ENCODE assay signal across 16 mouse cellular contexts in genomic region chr12:99234346-99234745, GRCm38 (mm10).
DNase-seq lines count a peak whose midpoint lies in the region; ATAC-seq lines count a peak whose summit lies in the region.
"Had no signal": no experiment of that assay in that cellular context is flagged by ENCODE, and none has a peak within 500 bp of the region (broad histone marks: within the 10 kb centered on the region; RNA-seq: fewer than 3 reads in every experiment).

No protein-coding gene starts in this region.

- no peak overlapping the region for H3K4me3 ChIP-seq in heart, embryonic 13.5 days
- H3K4me3 ChIP-seq: hindbrain, embryonic 10.5 days; lung, embryonic 15.5 days; stomach, embryonic 15.5 days had no signal

- H3K27ac ChIP-seq in heart, embryonic 13.5 days (replicated peaks): peak overlapping the region; percentile 51; the same call in 1 of the 2 replicates
- H3K27ac ChIP-seq: lung, embryonic 15.5 days; stomach, embryonic 15.5 days had no signal

- H3K36me3 ChIP-seq in heart, embryonic 13.5 days: no peaks in the 10 kb centered on the region
- H3K36me3 ChIP-seq: hindbrain, embryonic 10.5 days; lung, embryonic 15.5 days; stomach, embryonic 15.5 days had no signal

- no peaks in the 10 kb centered on the region for H3K9me3 ChIP-seq in heart, embryonic 13.5 days
- H3K9me3 ChIP-seq: hindbrain, embryonic 10.5 days; lung, embryonic 15.5 days; stomach, embryonic 15.5 days had no signal

- no peaks in the 10 kb centered on the region for H3K27me3 ChIP-seq in heart, embryonic 13.5 days (replicated peaks)
- H3K27me3 ChIP-seq: lung, embryonic 15.5 days; stomach, embryonic 15.5 days had no signal

- no peak overlapping the region for H3K4me2 ChIP-seq in heart, embryonic 13.5 days
- H3K4me2 ChIP-seq: lung, embryonic 15.5 days; midbrain, embryonic 11.5 days; stomach, embryonic 15.5 days had no signal

- WGBS in heart, embryonic 13.5 days: 60% methylated on average over 6 of the region's 6 CpGs

- no peak for DNase-seq in heart, adult 8-10 months (ENCODE audit: low spot score)
- DNase-seq in urinary bladder, postnatal 14 days (ENCODE audit: low spot score): peak; percentile 44
- no peak for DNase-seq in urinary bladder, postnatal 25 days (ENCODE audit: low spot score)
- peak; percentile 86 for DNase-seq in fibroblast of lung, adult 2 months (ENCODE audit: low read depth)
- DNase-seq: cerebellum, adult 18-20 months; gastrocnemius, postnatal 14 days; kidney, postnatal 14 days; thymus, postnatal 36 days had no signal

- H3K4me1 ChIP-seq in heart, embryonic 13.5 days: peaks cover 73% of the 10 kb centered on the region

- no peak overlapping the region for H3K9ac ChIP-seq in heart, embryonic 13.5 days
- H3K9ac ChIP-seq: lung, embryonic 15.5 days; stomach, embryonic 15.5 days had no signal

- ATAC-seq in heart, embryonic 13.5 days (ENCODE audit: extremely low read depth, insufficient number of reproducible peaks, low FRiP score, low TSS enrichment): no peak
- ATAC-seq in erythroblast, adult 5-6 weeks (replicated peaks; ENCODE audit: low FRiP score, poor library complexity, severe bottlenecking): no peak
- no peak for ATAC-seq in erythroid progenitor cell, adult 5-6 weeks (replicated peaks; ENCODE audit: low FRiP score, poor library complexity, severe bottlenecking)
- ATAC-seq: intestine, embryonic 16.5 days had no signal

Comparison
In these comparisons a context has a peak if more than half of its experiments do, and no peak if none do; other contexts are left out.
1. DNase-seq: peak in urinary bladder, postnatal 14 days (single experiment) and fibroblast of lung, adult 2 months (single experiment); none in heart, adult 8-10 months (single experiment) and urinary bladder, postnatal 25 days (single experiment).